Mouse (Mus musculus) naive thymus-derived CD4-positive, alpha-beta T cell, adult 2 months (primary cell): ENCODE data around the gene Olfr1508.

Experiments used
- DNase-seq: peaks from one replicate; pipeline ENCODE4 v3.0.0-alpha.2; 2011; ENCODE audit warnings: low read depth

Gene Olfr1508

GRCm38 (mm10) chr14:52467395-52467794 is at the start of gene Olfr1508:
Gene Olfr1508, minus strand, starts transcription at chr14:52467495.
- no peak for DNase-seq

- DNase-seq: no peak
Observed at GRCm38 (mm10) chr14:52495516-52495915, 28.2 kb upstream of the Olfr1508 start, which contains the start of gene Olfr1507. Gene Olfr1507, minus strand, starts transcription at chr14:52495749.

GRCm38 (mm10) chr14:52465738-52466137 is 1.6 kb downstream of the Olfr1508 start:
- no peak for DNase-seq

- DNase-seq: no peak
Observed at GRCm38 (mm10) chr14:52461928-52462327, 5.4 kb downstream of the Olfr1508 start.

GRCm38 (mm10) chr14:52451138-52451537 is 16.2 kb downstream of the Olfr1508 start:
- peak; percentile 60 for DNase-seq

- DNase-seq: no peak
Observed at GRCm38 (mm10) chr14:52442690-52443089, 24.6 kb downstream of the Olfr1508 start, which contains the start of gene Olfr1509. Gene Olfr1509, plus strand, starts transcription at chr14:52442990.

- peak; percentile 75 for DNase-seq
Observed at GRCm38 (mm10) chr14:52427686-52428085, 39.6 kb downstream of the Olfr1508 start.

GRCm38 (mm10) chr14:52414273-52414672 is 53.0 kb downstream of the Olfr1508 start, which contains the start of gene Olfr1510:
Gene Olfr1510, minus strand, starts transcription at chr14:52414373.
- no peak for DNase-seq

GRCm38 (mm10) chr14:52410142-52410919 is 57.0 kb downstream of the Olfr1508 start:
- DNase-seq: peak; percentile 22
